Mouse (Mus musculus): ENCODE results near the gene Macrod2.

GRCm38 (mm10) chr2:140826241-140826640 lies 431.1 kb downstream of the Macrod2 start:
- TF ChIP-seq CTCF (IDR thresholded peaks at IDR 0.05; ENCODE audit: borderline replicate concordance, insufficient read depth, low read depth, low read length), result no peak
- no peak for TF ChIP-seq POLR2A (IDR thresholded peaks at IDR 0.05; ENCODE audit: borderline replicate concordance, insufficient read depth, low read length)

Measured in cerebellum, adult 2 months (tissue).